Mouse (Mus musculus) CH12.LX (cell line): ENCODE results near the gene Ifrd1.

Experiments used
- CTCF ChIP-seq, 2 experiments: IDR thresholded peaks in 1 of 2; conservative IDR thresholded peaks in 1 of 2; 2 replicates each; pipeline ENCODE4 v1.5.1; 2011 to 2012; ENCODE audit warnings: low read depth in 2 of 2, low read length in 2 of 2, improper control_type of control experiment in 1 of 2, inconsistent platforms in 1 of 2, mild to moderate bottlenecking in 1 of 2, moderate library complexity in 1 of 2
- E2F4 ChIP-seq: IDR thresholded peaks from 2 replicates; pipeline ENCODE4 v1.6.1; 2011; ENCODE audit warnings: low read depth, low read length, improper control_type of control experiment; ENCODE audit not compliant: insufficient replicate concordance
- EP300 ChIP-seq: IDR thresholded peaks from 2 replicates; pipeline ENCODE4 v1.6.1; 2011; ENCODE audit warnings: low read length, improper control_type of control experiment
- MAZ ChIP-seq: IDR thresholded peaks from 2 replicates; pipeline ENCODE4 v1.6.1; 2012; ENCODE audit warnings: low read depth, mild to moderate bottlenecking, inconsistent platforms, low read length, improper control_type of control experiment, moderate library complexity
- POLR2A ChIP-seq: IDR thresholded peaks from 2 replicates; pipeline ENCODE4 v1.6.1; 2011; ENCODE audit warnings: low read depth, mild to moderate bottlenecking, improper control_type of control experiment, low read length
- RCOR1 ChIP-seq: conservative IDR thresholded peaks from 2 replicates; pipeline ENCODE4 v1.6.1; 2012; ENCODE audit warnings: low read depth, mild to moderate bottlenecking, inconsistent platforms, low read length, improper control_type of control experiment
- SMC3 ChIP-seq: IDR thresholded peaks from 2 replicates; pipeline ENCODE4 v1.6.1; 2011; ENCODE audit warnings: low read depth, low read length, improper control_type of control experiment
- USF1 ChIP-seq: IDR thresholded peaks from 2 replicates; pipeline ENCODE4 v1.6.1; 2014; ENCODE audit warnings: low read depth, mild to moderate bottlenecking, inconsistent platforms, low read length, improper control_type of control experiment
- USF2 ChIP-seq: conservative IDR thresholded peaks from 2 replicates; pipeline ENCODE4 v1.6.1; 2011; ENCODE audit warnings: low read depth, low read length, improper control_type of control experiment
- ZC3H11A ChIP-seq: IDR thresholded peaks from 2 replicates; pipeline ENCODE4 v1.6.1; 2012; ENCODE audit warnings: low read depth, mild to moderate bottlenecking, inconsistent platforms, low read length, improper control_type of control experiment

DNA sequence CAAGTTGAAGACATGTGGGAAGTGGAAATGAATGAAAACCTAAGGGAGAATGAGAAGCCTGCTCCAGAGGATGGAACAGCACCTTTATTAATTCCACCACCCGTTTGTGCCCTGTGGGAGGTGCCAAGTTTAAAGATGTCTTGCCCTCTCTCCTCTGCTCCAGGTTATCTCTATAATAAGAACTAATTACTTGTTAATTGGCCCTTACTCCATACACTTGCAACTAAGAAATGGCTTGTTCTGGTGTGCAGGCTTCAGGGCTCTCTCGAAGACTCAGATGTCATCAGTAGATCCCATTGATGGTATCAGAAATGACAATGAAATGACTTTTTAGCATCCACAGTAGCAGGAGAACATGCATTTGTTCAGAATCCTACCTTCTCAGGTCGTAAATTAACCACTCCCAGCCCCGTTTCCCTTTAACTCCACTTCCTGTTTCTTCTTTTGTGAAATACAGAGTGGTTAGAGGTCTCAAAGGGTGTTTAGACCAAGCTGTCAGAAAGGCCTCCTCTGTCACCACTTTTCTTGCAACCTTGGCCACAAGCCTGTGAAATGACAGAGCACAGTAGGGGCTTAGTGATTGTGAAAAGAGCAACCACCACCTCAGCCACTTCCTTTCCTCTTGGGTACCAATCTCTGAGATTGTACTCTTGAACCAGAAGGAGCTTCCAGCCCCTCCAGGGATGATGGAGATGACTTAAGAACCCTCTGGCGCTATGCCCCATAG is at the start of gene Ifrd1:
- TF ChIP-seq POLR2A (no peak), USF2 (no peak), CTCF (conservative IDR thresholded peaks at IDR 0.05 in 1 of 2, IDR thresholded peaks at IDR 0.05 in 1 of 2; ENCODE audit: low read depth in 2 of 2, low read length in 2 of 2) (no peak), MAZ (no peak), EP300 (no peak), USF1 (no peak), E2F4 (no peak), ZC3H11A (no peak), RCOR1 (no peak), SMC3 (no peak)
